Mouse (Mus musculus) lung, postnatal 14 days (tissue): ENCODE measurements around the gene Ralgapa2.

Source experiments
- DNase-seq: peaks from one replicate; pipeline ENCODE4 v3.0.0; 2021

Gene Ralgapa2

GRCm38 (mm10) chr2:146299841-146300460, 212.2 kb downstream of the Ralgapa2 start:
- no peak for DNase-seq

GRCm38 (mm10) chr2:146293538-146293937, 218.6 kb downstream of the Ralgapa2 start:
- DNase-seq = no peak

GRCm38 (mm10) chr2:146290871-146291637, 221.1 kb downstream of the Ralgapa2 start:
- no peak for DNase-seq

GRCm38 (mm10) chr2:146290366-146290765, 221.8 kb downstream of the Ralgapa2 start:
- no peak for DNase-seq

- no peak for DNase-seq
Measured at GRCm38 (mm10) chr2:146289394-146289793, 222.8 kb downstream of the Ralgapa2 start.

GRCm38 (mm10) chr2:146288326-146288725, 223.8 kb downstream of the Ralgapa2 start:
- no peak for DNase-seq

- no peak for DNase-seq
Measured at GRCm38 (mm10) chr2:146287531-146287930, 224.6 kb downstream of the Ralgapa2 start.

- DNase-seq = no peak
Measured at GRCm38 (mm10) chr2:146281346-146281745, 230.8 kb downstream of the Ralgapa2 start.

- DNase-seq = no peak
Measured at GRCm38 (mm10) chr2:146280921-146281274, 231.2 kb downstream of the Ralgapa2 start.

GRCm38 (mm10) chr2:146280221-146280920, 231.8 kb downstream of the Ralgapa2 start:
- no peak for DNase-seq

GRCm38 (mm10) chr2:146279430-146280220, 232.5 kb downstream of the Ralgapa2 start:
- DNase-seq = no peak

GRCm38 (mm10) chr2:146278381-146278780, 233.8 kb downstream of the Ralgapa2 start:
- no peak for DNase-seq

GRCm38 (mm10) chr2:146266539-146266938, 245.6 kb downstream of the Ralgapa2 start:
- DNase-seq = no peak

GRCm38 (mm10) chr2:146265045-146265444, 247.1 kb downstream of the Ralgapa2 start:
- DNase-seq = no peak

- no peak for DNase-seq
Measured at GRCm38 (mm10) chr2:146262966-146263365, 249.2 kb downstream of the Ralgapa2 start.

GRCm38 (mm10) chr2:146262215-146262614, 249.9 kb downstream of the Ralgapa2 start:
- no peak for DNase-seq

GRCm38 (mm10) chr2:146261146-146261545, 251.0 kb downstream of the Ralgapa2 start:
- DNase-seq = no peak

GRCm38 (mm10) chr2:146259787-146260560, 252.2 kb downstream of the Ralgapa2 start:
- no peak for DNase-seq

- DNase-seq = no peak
Measured at GRCm38 (mm10) chr2:146258736-146259469, 253.2 kb downstream of the Ralgapa2 start.

GRCm38 (mm10) chr2:146257609-146258008, 254.5 kb downstream of the Ralgapa2 start:
- DNase-seq = no peak

GRCm38 (mm10) chr2:146257037-146257436, 255.1 kb downstream of the Ralgapa2 start:
- no peak for DNase-seq
